Mouse (Mus musculus): ENCODE data around the gene Blm. TPM values are rescaled to one million over a fixed set of nuclear protein-coding genes. Genes with fewer than 3 reads are reported as not detected.

Blm gene
- polyA plus RNA-seq, 1 experiment from 2014 or later = 47.2 TPM

- Histone ChIP-seq H3K36me3 (peaks cover 96% of the 10 kb centered on the region), H3K27ac (no peak overlapping the region)
- no peak for ATAC-seq
Observed at GRCm38 (mm10) chr7:80456327-80456726, 78.6 kb downstream of the Blm start.

GRCm38 (mm10) chr7:80455505-80456160 is 79.3 kb downstream of the Blm start:
- Histone ChIP-seq H3K36me3 (peaks cover 89% of the 10 kb centered on the region), H3K4me3 (no peak overlapping the region), H3K4me2 (no peak overlapping the region), H3K27me3 (replicated peaks) (no peaks in the 10 kb centered on the region), H3K27ac (peak overlapping the region; percentile 22; the same call in 1 of the 2 replicates), H3K9ac (no peak overlapping the region), H3K9me3 (replicated peaks) (no peaks in the 10 kb centered on the region), H3K4me1 (peaks cover 13% of the 10 kb centered on the region)
- 60% methylated on average over 4 of the region's 4 CpGs for WGBS (ENCODE audit: insufficient replicate concordance)
- no peak for ATAC-seq

More at GRCm38 (mm10) chr7:80456327-80456726, 78.6 kb downstream of the Blm start:
- Histone ChIP-seq H3K4me3 (no peak overlapping the region), H3K4me1 (peaks cover 8% of the 10 kb centered on the region; the same call in 1 of the 2 replicates), H3K9ac (no peak overlapping the region), H3K9me3 (replicated peaks) (no peaks in the 10 kb centered on the region), H3K27me3 (replicated peaks) (no peaks in the 10 kb centered on the region), H3K4me2 (no peak overlapping the region)
- WGBS (ENCODE audit: insufficient replicate concordance) = 82% methylated on average over 6 of the region's 6 CpGs

DNA sequence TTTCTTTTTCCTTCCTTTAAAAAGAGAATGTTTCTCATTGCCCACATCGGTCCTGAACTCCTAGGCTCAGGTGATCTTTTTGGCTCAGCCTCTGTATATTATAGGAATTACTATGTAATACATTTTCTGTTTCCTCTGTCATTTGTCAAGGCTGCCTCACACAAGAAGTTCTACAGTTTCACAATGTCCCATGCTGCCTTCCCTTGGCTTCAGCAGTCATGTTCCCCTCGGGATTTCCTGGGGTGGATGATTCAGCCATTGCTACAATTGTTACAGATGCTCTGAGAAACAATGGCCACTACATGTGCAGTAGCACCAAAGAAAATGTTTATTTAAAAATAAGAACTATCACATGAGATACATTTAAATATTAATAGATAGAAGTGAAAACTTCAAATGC is 80.1 kb downstream of the Blm start:
- Histone ChIP-seq H3K36me3 (peaks cover 81% of the 10 kb centered on the region), H3K27ac (no peak overlapping the region)
- WGBS (ENCODE audit: insufficient replicate concordance) = 81% methylated on average over 2 of the region's 2 CpGs

DNA sequence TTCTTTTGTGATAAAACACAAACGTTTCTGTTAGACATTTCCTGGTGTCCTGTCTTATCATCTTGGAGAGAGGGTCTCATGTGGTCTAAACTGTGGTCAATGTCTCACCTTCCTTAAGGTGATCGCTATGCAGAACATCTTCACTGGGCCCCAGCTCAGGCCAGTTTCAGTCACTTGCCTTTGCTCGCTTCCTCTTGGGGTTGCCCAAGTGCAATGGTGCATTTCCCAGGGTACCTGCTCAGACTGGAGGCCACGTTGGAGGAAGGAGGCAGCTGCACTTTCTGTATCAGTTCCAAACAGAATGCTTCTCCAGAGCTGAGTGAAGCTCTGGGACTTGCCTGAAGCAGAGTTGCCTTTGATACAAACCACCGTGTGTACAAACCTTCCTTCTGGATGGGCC is 80.9 kb downstream of the Blm start:
- H3K9me3 ChIP-seq (replicated peaks) = no peaks in the 10 kb centered on the region
- H3K4me2 ChIP-seq = no peak overlapping the region
- 76% methylated on average over 5 of the region's 5 CpGs for WGBS (ENCODE audit: insufficient replicate concordance)
- H3K9ac ChIP-seq = no peak overlapping the region
- H3K27me3 ChIP-seq (replicated peaks) = no peaks in the 10 kb centered on the region
- no peak overlapping the region for H3K27ac ChIP-seq
- peaks cover 73% of the 10 kb centered on the region for H3K36me3 ChIP-seq
- no peak for ATAC-seq
- no peak overlapping the region for H3K4me3 ChIP-seq
- peaks cover 29% of the 10 kb centered on the region for H3K4me1 ChIP-seq

More for the DNA sequence above, 80.1 kb downstream of the Blm start:
- Histone ChIP-seq H3K4me2 (no peak overlapping the region), H3K9me3 (replicated peaks) (no peaks in the 10 kb centered on the region), H3K4me1 (peaks cover 21% of the 10 kb centered on the region), H3K9ac (no peak overlapping the region), H3K4me3 (no peak overlapping the region), H3K27me3 (replicated peaks) (no peaks in the 10 kb centered on the region)
- ATAC-seq = no peak

GRCm38 (mm10) chr7:80453121-80453520 is 81.8 kb downstream of the Blm start:
- peaks cover 64% of the 10 kb centered on the region for H3K36me3 ChIP-seq
- H3K27ac ChIP-seq = no peak overlapping the region
- H3K9ac ChIP-seq = no peak overlapping the region
- ATAC-seq = no peak
- no peak overlapping the region for H3K4me3 ChIP-seq
- H3K27me3 ChIP-seq (replicated peaks) = no peaks in the 10 kb centered on the region
- H3K9me3 ChIP-seq (replicated peaks) = no peaks in the 10 kb centered on the region
- peaks cover 38% of the 10 kb centered on the region for H3K4me1 ChIP-seq
- no peak overlapping the region for H3K4me2 ChIP-seq
- 91% methylated on average over 3 of the region's 3 CpGs for WGBS (ENCODE audit: insufficient replicate concordance)

DNA sequence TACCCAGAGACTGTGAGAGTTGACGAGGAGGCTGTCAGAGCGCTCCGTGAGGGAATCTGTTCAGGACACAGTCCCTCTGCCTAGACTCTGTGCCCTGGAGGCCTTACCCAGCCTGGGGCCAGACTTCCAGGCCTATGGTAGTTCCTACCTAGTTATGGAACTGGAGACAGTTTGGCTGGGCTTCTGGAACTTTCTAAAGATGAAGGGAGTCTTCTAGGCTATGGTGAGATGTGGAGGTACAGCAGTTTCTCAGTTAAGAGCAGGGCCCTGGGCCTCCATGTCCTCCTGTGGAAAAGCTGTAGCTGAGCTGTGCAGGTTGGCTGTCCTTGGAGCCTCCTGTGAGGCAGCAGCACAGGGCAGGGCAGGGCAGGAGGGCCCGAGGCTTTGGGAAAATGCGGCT is 82.7 kb downstream of the Blm start:
- H3K9me3 ChIP-seq (replicated peaks) = no peaks in the 10 kb centered on the region
- no peak; the same call in 1 of the 2 replicates for ATAC-seq
- H3K27ac ChIP-seq = peak overlapping the region; percentile 62
- no peaks in the 10 kb centered on the region for H3K27me3 ChIP-seq (replicated peaks)
- H3K36me3 ChIP-seq = peaks cover 55% of the 10 kb centered on the region
- no peak overlapping the region for H3K4me2 ChIP-seq
- peaks cover 43% of the 10 kb centered on the region for H3K4me1 ChIP-seq
- H3K9ac ChIP-seq = no peak overlapping the region
- H3K4me3 ChIP-seq = no peak overlapping the region
- WGBS (ENCODE audit: insufficient replicate concordance) = 84% methylated on average over 5 of the region's 5 CpGs

DNA sequence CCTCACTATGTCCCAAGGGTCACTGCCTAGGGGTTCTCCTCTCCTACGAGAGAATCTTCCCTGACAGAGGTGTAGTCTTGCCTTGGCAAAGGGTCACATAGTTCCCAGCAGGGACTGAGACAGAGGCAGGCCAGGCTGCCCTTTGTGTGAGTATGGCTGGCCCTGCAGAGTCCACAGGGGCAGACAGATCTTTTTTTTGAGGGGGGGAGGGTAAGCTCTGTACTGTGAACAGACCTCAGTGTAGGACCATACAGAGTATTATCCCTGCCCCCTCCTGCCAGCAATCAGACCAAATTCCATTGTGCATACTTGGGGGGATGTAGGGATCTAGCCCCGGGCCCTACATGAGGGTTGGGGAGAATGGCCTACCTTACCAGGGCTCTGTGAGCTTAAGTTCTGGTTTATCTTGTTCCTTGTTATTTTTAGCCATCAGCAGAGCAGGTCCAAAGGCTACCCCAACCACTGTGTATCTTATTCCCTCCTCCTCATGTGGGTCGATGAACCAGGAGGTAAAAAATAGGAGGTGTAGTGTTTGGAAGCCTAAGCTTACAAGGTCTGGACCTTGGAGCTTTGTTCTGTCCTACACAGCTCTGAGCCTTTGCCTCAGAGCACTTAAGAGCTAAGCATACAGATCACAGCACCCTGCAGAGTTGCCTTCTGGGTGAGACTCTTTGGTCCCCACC is 83.2 kb downstream of the Blm start:
- ATAC-seq = peak; percentile 42
- peaks cover 50% of the 10 kb centered on the region for H3K36me3 ChIP-seq
- H3K9ac ChIP-seq = no peak overlapping the region
- no peaks in the 10 kb centered on the region for H3K9me3 ChIP-seq (replicated peaks)
- H3K4me3 ChIP-seq = no peak overlapping the region
- 72% methylated on average over 3 of the region's 3 CpGs for WGBS (ENCODE audit: insufficient replicate concordance)
- H3K27me3 ChIP-seq (replicated peaks) = no peaks in the 10 kb centered on the region
- no peak overlapping the region for H3K4me2 ChIP-seq
- peaks cover 48% of the 10 kb centered on the region for H3K4me1 ChIP-seq
- H3K27ac ChIP-seq = peak overlapping the region; percentile 62

GRCm38 (mm10) chr7:80450354-80450753 is 84.6 kb downstream of the Blm start:
- no peaks in the 10 kb centered on the region for H3K9me3 ChIP-seq (replicated peaks)
- no peak overlapping the region for H3K9ac ChIP-seq
- no peak overlapping the region for H3K4me3 ChIP-seq
- H3K36me3 ChIP-seq = peaks cover 37% of the 10 kb centered on the region
- H3K4me1 ChIP-seq = peaks cover 54% of the 10 kb centered on the region
- no peak for ATAC-seq
- H3K27ac ChIP-seq = peak overlapping the region; percentile 28
- no peaks in the 10 kb centered on the region for H3K27me3 ChIP-seq (replicated peaks)
- H3K4me2 ChIP-seq = no peak overlapping the region; the same call in 1 of the 2 replicates
- 43% methylated on average over 4 of the region's 4 CpGs for WGBS (ENCODE audit: insufficient replicate concordance)

- Histone ChIP-seq H3K4me2 (peak overlapping the region; percentile 16), H3K4me3 (no peak overlapping the region), H3K36me3 (peaks cover 30% of the 10 kb centered on the region), H3K4me1 (peaks cover 61% of the 10 kb centered on the region), H3K27me3 (replicated peaks) (no peaks in the 10 kb centered on the region), H3K9me3 (replicated peaks) (no peaks in the 10 kb centered on the region), H3K27ac (peak overlapping the region; percentile 28; the same call in 1 of the 2 replicates), H3K9ac (no peak overlapping the region)
- ATAC-seq = no peak
- 20% methylated on average over 6 of the region's 6 CpGs for WGBS (ENCODE audit: insufficient replicate concordance)
Observed at GRCm38 (mm10) chr7:80449620-80450091, 85.3 kb downstream of the Blm start.

GRCm38 (mm10) chr7:80447336-80447735 is 87.6 kb downstream of the Blm start:
- Histone ChIP-seq H3K4me1 (peaks cover 82% of the 10 kb centered on the region), H3K4me2 (peak overlapping the region; percentile 35)
- peak; percentile 78 for ATAC-seq

GRCm38 (mm10) chr7:80446221-80446878 is 88.6 kb downstream of the Blm start:
- Histone ChIP-seq H3K9me3 (replicated peaks) (no peaks in the 10 kb centered on the region), H3K27me3 (replicated peaks) (no peaks in the 10 kb centered on the region), H3K27ac (peak overlapping the region; percentile 85), H3K36me3 (no peaks in the 10 kb centered on the region), H3K4me2 (peak overlapping the region; percentile 52; the same call in 1 of the 2 replicates), H3K9ac (peak overlapping the region; percentile 55; the same call in 1 of the 2 replicates), H3K4me1 (peaks cover 87% of the 10 kb centered on the region), H3K4me3 (no peak overlapping the region)
- no peak for ATAC-seq
- WGBS (ENCODE audit: insufficient replicate concordance) = 64% methylated on average over 7 of the region's 7 CpGs

More at GRCm38 (mm10) chr7:80447336-80447735, 87.6 kb downstream of the Blm start:
- H3K27ac ChIP-seq = peak overlapping the region; percentile 38; the same call in 1 of the 2 replicates
- H3K9me3 ChIP-seq (replicated peaks) = no peaks in the 10 kb centered on the region
- 39% methylated on average over 8 of the region's 8 CpGs for WGBS (ENCODE audit: insufficient replicate concordance)
- H3K4me3 ChIP-seq = no peak overlapping the region
- no peak overlapping the region for H3K9ac ChIP-seq
- no peaks in the 10 kb centered on the region for H3K27me3 ChIP-seq (replicated peaks)
- H3K36me3 ChIP-seq = peaks cover 8% of the 10 kb centered on the region

- peak overlapping the region; percentile 52 for H3K4me2 ChIP-seq
Observed at GRCm38 (mm10) chr7:80445492-80445891, 89.4 kb downstream of the Blm start.

More at GRCm38 (mm10) chr7:80445492-80445891, 89.4 kb downstream of the Blm start:
- Histone ChIP-seq H3K4me3 (peak overlapping the region; percentile 2; the same call in 1 of the 2 replicates), H3K36me3 (no peaks in the 10 kb centered on the region), H3K9ac (peak overlapping the region; percentile 55), H3K27ac (peak overlapping the region; percentile 85), H3K9me3 (replicated peaks) (no peaks in the 10 kb centered on the region), H3K27me3 (replicated peaks) (no peaks in the 10 kb centered on the region; the same call in 1 of the 2 replicates), H3K4me1 (peaks cover 81% of the 10 kb centered on the region)
- ATAC-seq = peak; percentile 83
- whole genome bisulfite sequencing (ENCODE audit: insufficient replicate concordance) = 7% methylated on average over 6 of the region's 6 CpGs

Measured in liver, embryonic 12.5 days (tissue).